Mouse (Mus musculus): ENCODE measurements around the gene Upp2. TPM values are rescaled to one million over a fixed set of nuclear protein-coding genes. Genes with fewer than 3 reads are reported as not detected.

The Upp2 gene
- total RNA-seq, 2 experiments from 2014 or later: 3.4 to 4.2 TPM

GRCm38 (mm10) chr2:58758081-58758480 is 191.0 kb downstream of the Upp2 start:
- DNase-seq: no peak

DNA sequence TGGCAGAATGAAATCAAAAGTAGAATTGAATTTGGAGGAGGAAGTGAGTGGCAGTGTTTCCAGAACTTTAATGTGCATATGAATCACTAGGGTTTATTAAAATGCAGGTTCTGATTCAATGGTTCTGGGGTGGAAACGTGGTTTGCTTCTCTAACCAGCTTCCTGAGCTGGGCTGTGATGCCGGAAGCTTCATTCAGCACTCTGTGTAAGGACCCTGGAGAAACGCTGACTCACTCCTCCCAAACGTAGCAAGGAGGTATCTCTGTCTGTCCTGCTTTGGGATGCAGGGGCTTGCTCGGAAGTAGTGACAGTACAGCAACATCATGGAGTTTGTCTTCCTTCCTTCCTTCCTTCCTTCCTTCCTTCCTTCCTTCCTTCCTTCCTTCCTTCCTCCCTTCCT is 192.6 kb downstream of the Upp2 start:
- DNase-seq: no peak

- DNase-seq: no peak
Measured at GRCm38 (mm10) chr2:58765141-58765540, 198.0 kb downstream of the Upp2 start.

- no peak for DNase-seq
Measured at GRCm38 (mm10) chr2:58773833-58774232, 206.7 kb downstream of the Upp2 start.

DNA sequence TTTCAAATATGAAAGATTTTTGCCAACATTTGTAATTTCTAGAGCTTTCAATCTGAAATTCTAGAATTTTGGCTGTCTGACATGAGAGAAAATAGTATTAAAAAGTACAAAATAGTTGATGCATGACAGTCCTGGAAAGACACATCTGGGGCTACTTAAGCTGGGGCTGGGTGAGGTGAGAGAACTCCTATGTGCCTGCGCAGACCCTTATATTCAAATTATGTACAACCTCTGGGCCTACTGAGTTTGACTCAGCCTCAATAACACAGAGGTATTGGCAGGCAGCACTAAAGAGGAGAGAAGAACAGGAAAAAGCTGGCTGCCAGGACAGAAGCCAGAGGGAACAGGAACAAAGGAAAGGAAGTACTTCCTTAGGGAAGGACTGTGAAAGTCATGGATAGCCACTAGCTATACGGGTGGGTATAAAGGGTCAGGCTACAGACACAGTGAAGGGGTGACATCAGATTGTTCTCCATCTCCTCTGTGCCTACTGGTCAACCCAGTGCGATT is 211.9 kb downstream of the Upp2 start:
- DNase-seq: no peak

- no peak for DNase-seq
Measured at GRCm38 (mm10) chr2:58783526-58783925, 216.4 kb downstream of the Upp2 start.

GRCm38 (mm10) chr2:58786177-58786576 is 219.1 kb downstream of the Upp2 start:
- no peak for DNase-seq

- DNase-seq: no peak
Measured at GRCm38 (mm10) chr2:58786681-58787080, 219.6 kb downstream of the Upp2 start.

DNA sequence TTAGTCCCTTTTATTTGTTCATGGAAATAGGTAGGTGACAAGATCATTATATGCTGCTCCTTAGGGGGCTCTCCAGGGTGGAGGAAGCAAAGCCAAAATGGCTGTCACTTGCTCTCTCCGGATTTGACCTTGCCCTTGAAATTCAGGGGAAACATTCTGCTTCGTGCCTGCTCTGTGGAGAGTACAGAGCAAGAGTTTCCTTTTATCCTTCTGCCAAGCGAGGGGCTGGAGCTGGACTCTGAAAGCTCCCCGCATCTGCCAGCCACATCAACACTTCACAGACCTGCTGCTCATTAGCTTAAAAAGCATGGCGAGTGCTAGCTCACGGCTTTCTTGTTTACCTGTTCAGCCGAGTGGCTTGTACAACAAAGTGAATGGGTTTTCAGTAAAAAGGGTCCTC is 220.3 kb downstream of the Upp2 start:
- no peak for DNase-seq

DNA sequence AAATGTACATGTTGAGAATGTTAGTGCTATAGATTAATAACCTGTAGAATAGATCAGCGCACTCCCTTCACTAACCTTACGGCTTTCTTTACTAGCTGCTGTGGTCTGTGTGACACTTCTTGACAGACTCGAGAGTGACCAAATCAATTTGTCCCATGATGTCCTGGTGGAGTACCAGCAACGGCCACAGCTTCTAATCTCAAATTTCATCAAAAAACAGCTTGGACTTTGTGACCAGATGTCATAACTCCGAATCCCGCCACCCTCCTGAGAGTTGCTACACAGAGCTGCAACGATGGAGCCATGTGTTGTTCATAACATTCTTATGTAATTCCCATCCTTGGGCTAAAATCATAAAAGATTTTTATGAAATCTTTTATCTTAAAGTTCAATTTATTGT is 222.8 kb downstream of the Upp2 start:
- no peak for DNase-seq

DNA sequence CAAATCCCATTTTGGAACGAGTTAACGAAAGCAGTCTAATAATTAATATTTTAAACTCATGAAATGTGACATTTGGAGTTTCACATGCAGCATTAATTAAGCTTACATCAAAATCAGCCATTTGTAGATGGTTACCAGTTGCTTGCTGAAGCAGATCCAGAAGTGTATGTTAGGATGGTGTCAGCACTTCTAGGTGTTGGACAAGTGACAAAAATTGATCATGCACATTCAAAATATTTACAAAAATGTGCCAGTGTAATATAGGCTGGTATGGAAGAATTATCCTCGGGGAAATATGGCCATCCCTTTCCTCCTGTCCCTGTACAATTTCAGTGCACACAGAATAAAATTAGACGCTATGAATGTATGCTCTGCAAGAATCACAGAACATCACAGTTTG is 223.3 kb downstream of the Upp2 start:
- no peak for DNase-seq

GRCm38 (mm10) chr2:58794489-58794888 is 227.4 kb downstream of the Upp2 start:
- no peak for DNase-seq

DNA sequence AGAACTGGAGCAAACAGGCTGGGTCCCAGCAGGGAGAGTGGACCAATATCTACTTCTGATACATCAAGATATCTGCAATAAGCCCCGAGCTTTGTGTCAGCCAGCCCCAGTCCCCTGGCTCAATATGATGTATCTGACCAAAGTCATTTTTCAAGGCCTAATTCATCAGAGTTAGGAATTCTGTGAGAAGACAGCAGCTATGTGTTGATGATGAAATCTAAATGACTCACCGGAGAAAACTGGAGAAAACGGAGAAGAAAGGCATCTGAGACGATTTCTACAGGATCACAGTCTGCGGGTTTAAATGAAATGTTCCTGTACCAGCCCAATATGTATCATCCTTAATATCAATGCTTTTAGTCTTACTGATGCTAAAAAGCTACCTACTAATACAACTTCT is 228.3 kb downstream of the Upp2 start:
- DNase-seq: no peak

- DNase-seq: no peak
Measured at GRCm38 (mm10) chr2:58797506-58797905, 230.4 kb downstream of the Upp2 start.

- no peak for DNase-seq
Measured at GRCm38 (mm10) chr2:58799126-58799525, 232.0 kb downstream of the Upp2 start.

- DNase-seq: no peak
Measured at GRCm38 (mm10) chr2:58799623-58800022, 232.5 kb downstream of the Upp2 start.

- no peak for DNase-seq
Measured at GRCm38 (mm10) chr2:58812941-58813340, 245.8 kb downstream of the Upp2 start.

DNA sequence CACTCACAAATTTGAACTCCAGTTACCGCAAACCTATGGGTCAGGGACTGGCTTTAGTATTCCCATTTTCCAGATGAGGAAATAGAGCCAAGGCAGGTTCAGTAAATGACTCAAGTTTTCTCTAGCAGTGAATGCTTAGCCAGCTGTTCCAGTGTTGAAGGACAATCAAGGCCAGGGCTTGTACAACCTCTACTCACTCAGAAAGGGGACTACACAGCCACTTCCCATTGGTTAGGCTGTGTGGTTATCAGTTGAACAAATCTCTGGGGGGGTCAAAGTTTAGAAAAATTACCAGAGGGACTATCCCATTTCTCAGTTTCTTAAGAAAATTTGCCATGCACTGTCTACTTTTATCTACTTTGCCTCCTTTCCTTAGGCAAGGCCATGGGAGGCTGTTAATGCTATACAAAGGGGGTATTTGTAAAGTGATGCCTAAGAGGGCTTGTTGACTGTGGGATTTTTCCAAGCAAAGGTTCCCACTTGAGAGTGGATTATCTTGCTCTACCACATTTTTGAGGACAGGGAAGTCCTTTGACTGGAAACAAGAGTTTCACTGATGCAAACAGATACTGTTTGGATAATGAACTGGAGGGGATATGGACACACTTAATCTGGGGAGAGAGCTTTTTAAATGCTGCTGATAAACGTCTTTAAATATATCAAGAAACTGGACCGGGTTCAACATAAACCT is 262.0 kb downstream of the Upp2 start:
- DNase-seq: no peak

DNA sequence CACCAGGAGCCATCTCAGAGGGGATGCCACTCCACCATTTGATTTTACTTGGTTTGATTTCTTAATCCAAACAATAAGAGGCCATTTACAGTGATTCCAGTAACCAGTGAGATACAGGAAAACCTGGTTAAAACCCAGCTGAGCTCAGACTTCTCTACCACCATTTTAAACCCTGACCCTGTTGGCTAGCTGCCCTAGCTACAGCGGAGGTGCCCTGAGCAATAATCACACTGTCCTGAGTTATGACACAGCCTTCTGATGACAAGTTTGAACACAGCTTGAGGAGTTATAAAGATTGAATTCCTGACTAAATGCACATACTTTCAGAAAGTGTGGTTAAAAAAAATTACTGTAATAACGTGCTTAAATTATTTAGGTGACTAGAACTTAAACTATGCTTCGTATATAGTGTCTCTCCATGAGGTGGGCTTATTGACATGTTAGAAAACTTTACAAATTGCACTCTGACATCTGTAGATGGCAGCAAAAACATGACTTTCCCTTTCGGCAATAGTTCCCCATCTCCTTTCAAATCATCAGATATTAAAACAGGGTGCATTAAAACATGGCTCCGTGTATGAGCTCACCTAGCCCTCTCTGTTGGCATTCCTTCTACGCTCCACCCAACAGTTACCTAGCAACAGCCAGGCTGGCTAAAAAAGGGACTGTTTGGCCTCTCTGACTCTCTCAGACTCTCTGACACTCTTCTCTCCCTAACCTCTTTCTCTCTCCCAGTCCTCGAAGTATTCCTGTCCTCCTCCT is 263.1 kb downstream of the Upp2 start:
- peak; percentile 4 to 8 for DNase-seq

DNA sequence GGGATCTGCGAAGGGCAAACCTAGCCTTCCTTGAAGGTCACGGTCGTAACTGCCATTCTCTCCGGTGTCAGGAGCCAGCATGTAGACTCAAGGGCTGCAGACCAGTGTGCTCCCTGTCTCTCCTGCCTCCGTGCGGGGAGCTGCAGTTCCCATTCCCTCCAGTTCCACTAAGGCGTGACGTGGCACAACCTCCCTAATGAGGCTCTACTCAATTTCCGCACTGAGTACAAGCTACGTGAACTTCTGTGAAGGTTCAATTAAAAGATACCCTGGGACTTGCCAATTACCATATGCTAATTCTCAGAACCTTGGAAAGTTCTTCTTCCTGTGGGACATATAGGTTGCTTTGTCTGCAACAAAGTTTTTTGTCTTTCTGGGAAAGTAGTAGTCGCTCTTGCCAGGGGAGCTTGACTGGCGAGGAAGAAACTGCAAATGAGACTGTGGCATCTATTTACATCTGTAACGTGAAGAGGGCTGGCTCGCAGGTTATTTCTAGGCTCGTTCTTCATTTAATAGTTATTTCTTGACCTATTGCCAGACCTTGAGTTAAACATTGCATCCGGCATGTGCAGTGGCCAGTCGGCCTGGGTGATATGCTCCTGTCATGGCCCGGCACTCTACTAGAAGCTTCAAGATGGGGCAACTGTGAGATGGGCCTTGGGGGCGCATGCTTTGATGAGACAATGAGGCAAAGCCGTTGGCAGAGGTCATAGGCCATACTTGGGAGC is 265.3 kb downstream of the Upp2 start:
- no peak for DNase-seq

DNA sequence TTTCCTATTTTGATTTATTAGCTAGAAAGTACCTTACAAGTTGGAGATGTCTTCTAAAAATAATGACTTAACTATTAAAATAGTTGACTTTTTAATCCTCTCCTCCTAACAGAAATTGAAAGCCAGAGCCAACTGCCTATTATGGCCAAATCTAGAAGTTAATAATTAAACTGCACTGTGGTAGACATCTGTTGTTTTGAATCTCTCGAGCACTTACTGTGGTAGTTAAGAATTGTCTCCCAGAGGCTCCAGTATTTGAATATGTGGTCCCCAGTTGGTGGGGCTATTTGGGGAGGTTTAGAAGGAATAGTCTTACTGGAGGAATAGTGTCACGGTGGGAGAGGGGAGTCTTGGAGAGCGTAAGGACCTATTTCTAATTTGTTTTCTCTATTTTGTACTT is 273.9 kb downstream of the Upp2 start:
- DNase-seq: no peak

DNA sequence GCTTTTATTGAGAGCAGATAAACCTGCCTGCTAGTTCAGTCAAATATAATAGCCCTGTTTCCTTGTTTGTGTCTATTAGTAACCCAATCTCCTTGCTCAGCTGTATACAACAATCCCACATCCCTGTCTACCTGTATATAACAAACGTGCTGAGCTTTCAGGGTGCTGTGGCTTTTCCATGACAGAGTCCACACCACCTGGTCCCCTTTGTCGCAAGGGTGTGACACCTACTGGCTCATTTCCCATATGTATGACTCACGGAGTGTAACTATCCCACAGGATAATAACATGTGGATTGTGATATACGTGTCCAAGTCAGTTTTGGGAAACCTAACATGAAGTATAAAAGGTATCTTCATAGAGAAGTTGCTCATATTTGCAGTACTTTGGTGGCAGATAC is 275.3 kb downstream of the Upp2 start:
- no peak for DNase-seq
